Mouse (Mus musculus) forelimb bud, embryonic 11.5 days (tissue): Measurements from ENCODE around the gene Dnajc7.
A peak's percentile ranks its signal among the peaks of the same experiment; 100 is the strongest.

Experiments used
- DNase-seq: peaks from one replicate; pipeline ENCODE4 v3.0.0-alpha.2; 2012; ENCODE audit warnings: low read depth, low spot score

The Dnajc7 gene

DNA sequence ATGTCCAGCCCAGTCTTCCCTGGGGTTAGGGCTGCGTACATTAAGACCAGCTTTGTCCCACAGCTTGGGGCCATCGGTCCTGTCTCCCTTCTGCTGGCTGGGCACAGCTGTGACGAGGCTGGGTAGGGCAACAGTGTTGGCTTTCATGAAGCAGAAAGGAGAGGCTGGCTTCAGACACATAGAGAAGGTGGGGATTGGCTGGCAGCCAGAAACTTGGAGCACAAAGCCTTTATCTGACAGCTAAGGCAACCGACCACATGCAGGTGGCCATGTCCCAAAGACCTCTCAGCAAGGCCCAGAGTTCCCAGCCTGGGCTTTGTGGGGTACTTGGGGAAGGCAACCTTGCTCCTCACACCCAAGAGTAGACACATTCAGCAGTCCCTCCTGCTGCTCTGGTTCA, 38.2 kb downstream of the Dnajc7 start:
- no peak for DNase-seq

DNA sequence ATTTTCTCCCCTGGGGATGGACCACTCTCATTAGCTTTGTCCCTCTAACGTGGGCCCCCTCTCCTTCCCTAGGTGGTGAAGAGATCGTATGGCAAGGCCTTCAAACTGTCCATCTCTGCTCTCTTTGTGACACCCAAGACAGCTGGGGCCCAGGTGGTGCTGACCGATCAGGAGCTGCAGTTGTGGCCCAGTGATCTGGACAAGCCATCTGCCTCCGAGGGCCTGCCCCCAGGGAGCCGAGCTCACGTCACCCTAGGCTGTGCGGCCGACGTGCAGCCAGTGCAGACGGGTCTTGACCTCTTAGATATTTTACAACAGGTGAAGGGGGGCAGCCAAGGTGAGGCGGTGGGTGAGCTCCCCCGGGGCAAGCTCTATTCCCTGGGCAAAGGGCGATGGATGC, 39.7 kb downstream of the Dnajc7 start:
- no peak for DNase-seq

DNA sequence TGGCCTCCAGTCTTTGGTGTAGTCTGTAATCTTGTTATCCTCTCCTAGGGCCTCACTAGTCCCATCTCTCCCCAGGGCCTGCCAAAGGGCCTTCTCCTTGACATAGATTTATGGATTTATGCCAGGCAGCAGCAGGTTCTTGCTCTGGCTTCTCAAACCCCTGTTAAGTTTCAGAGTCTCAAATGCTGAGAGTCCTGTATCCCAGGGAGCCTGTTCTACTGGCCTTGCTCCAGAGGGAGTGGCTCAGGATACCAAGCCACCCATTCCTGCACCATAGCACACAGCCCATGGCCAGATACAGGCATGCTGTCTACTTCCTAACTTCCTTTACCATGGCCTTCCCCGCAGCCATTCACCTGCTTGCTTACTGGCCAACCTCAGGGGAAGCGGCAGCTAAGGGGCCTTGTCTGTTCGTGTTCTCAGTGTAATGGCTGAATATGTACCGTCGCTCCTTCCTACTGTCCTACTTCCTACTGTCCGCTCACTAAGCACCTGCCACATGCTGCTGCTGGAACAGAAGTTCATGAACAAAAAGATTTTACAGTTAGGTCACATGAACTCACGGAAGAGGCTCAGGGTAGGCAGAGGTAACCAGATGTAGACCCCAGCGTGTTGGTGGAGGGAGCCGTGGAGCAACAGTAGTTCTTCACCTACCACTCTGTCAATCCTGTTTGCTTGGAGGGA, 40.7 kb downstream of the Dnajc7 start:
- no peak for DNase-seq

DNA sequence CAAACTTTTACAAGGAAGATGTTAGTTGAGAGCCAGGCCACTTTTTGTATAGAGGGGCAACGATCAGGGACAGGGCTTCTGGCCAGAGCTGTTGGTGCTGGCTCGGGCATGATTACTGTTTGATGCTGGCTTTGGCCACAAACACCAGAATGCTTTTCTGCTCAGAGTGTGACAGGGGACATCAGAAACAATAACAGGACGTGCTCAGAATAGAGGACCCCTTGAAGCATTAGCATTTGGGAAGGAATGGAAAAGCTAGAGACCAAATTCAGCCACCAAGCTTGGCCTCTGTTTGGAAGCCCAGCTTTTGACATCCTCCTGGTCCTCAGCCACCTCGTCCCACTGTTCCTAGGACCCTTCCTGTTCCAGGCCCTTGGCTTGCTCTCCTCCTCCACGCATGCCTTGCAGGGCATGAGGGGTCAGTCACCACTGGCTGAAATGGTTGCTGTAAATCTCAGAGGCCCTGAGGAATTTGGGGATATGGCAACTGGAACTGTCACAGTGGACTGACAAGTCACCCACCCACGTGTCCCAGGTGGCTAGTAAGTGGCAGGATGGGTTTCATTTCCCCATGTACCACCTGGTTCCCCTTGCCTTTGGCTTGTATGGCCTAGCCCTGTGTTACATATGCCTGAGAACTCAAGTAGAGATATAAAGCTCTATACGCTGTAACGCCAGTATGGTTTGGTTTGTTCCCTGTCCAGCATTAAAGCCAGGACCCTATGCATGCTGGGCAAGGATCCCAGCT, 41.9 kb downstream of the Dnajc7 start:
- no peak for DNase-seq

DNA sequence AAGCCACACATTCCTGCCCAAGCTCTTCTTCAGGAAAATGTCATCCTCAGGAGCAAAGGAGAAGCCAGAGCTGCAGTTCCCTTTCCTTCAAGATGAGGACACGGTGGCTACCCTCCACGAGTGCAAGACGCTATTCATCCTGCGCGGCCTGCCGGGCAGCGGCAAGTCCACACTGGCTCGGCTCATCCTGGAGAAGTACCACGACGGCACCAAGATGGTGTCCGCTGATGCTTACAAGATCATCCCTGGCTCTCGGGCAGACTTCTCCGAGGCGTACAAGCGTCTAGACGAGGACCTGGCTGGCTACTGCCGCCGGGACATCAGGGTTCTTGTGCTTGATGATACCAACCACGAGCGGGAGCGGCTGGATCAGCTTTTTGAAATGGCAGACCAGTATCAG, 43.7 kb downstream of the Dnajc7 start:
- DNase-seq, result no peak

DNA sequence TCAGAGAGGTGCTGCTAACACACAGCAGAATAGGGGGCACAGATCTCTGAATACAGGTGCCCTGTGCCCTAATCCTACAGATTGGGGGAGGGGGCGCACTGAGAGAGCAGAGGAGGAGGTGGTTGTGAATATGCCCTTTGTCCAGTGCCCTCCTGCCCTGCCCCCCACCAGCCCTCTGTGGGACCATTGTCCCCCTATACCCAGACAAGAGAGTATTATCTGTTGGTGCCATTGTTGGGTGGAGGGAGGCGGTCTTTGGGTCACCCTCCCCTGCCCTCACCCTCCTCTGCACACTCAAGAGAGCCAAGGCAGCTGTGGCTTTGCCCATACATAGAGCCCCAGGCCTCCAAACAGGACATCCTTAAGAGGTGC, 44.5 kb downstream of the Dnajc7 start:
- no peak for DNase-seq

DNA sequence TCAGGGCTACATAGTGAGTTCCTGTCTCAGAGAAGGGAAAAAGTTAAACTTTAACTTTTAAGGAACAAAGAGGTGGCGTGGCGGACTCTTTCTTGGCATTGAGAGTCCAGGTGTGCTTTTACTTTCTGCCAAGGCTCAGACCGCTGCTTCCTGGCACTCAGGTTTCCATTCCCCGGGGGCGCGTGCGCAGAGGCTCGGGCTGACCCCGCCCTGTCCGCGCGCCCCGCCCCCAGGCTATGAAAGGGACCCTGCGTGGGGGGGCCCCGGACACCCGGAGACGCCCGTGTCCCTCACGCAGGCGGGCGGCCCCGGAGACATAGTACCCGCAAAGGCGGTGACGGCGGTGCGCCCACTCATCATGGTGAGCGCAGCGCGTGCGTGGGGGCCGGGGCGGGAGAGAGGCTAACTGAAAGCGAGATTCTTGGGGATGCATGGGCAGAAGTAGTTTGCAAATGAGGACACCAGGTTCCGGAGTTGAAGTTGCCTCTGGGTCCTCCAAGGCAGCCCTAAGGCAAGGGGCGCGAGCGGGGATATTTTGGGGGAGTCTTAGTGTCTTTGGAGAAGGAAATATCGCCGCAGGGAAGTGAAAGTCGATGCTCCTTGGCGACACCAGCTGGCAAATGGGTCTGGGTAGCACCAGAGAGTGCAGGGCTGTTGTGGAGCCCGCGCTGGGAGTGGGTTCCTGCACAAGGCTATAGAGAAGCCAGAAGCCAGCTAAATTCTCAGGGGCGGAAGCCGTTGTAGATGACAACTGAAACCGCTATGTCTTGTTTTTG, 45.1 kb downstream of the Dnajc7 start, which contains the start of gene Cnp:
Gene Cnp, plus strand, starts transcription at position 197 of the 776 bp plus-strand sequence.
- DNase-seq, result peak; percentile 47

DNA sequence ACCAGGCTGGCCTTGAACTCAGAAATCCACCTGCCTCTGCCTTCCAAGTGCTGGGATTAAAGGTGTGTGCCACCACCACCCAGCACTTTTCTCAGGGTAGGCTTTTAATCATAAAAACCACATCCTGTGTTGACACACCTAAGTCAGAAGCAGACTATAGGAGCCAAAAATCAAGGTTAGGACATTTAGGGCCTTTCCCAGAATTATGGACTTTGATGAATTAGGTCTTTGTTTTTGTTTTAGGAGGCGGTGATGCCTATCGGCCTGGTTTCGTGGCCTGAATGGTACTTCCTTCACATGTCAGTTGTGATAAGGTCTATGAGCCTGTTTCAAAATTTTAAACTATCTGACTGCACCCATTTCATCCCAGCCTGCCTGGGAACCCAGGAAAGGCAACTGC, 45.8 kb downstream of the Dnajc7 start:
- no peak for DNase-seq

DNA sequence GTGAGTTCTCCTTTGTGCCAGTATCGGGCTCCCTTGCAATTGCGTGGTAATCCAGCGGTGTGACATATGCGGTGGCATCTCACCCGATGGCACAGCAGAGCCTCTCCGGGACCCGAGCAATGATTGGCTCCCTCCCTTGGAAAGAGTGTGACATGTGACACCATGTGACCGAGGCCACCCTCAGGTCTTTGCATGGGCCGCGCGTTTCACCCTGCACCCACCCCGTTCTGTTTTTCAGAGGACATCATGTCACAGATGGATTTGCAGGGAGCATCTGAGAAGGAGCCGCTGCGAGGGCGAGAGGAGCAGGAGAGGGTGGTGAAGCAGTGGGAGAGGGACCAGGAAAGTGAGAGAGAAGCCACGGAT, 48.8 kb downstream of the Dnajc7 start:
- DNase-seq, result no peak

DNA sequence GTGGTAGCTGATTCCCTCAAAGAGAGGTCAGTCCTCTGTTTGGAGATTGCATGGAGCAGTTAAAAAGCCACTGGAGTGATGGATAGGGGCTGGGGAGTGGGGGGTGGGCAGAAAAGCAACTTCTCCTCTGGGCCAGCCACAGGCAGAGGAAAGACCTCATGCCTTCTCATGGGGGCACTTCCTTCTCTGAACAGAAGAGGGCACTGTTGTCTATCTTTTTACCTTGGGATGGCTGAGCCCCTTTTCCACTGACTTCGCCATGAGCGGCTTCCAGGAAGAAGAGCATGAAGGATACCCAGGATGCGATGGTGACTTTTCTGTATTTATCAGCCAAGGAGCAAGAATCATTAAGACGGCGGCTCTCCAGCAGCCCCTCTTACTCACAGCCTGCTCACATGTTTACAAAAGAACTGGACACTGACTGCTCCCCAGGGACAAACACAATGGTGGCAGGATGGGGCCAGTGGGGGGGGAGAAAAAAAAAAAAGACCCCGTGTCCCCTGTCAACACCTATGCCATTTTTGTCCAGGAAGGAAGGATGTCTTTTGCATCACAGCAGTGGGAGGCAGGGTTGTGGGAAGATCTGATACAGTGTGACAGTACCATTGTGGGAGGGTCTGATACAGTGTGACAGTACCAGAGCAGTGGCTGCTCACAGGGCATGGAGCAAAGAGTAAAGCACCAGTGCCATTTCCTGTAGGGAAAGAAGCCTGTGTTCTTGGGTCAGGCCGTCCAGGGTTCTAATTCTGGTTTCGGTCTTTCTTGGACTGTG, 49.4 kb downstream of the Dnajc7 start:
- peak; percentile 83 for DNase-seq

DNA sequence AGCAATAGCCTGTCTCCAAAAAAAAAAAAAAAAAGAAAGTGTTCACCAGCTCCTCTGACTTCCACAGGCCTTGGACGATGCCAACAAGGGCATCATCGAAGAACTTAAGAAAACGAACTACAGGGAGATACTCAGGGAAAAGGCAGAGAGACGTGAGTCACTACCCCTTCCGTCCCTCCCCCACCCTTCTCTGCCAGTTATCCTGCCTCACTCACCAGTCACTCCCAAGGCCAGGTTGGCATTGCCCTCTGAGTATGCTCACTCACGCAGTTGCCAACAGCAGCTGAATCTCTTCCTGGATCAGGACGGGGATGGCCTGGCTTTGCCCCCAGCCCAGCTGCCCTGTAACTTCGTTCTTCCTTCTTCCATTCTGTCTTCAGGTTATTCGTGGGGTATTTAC, 50.2 kb downstream of the Dnajc7 start:
- DNase-seq, result no peak

DNA sequence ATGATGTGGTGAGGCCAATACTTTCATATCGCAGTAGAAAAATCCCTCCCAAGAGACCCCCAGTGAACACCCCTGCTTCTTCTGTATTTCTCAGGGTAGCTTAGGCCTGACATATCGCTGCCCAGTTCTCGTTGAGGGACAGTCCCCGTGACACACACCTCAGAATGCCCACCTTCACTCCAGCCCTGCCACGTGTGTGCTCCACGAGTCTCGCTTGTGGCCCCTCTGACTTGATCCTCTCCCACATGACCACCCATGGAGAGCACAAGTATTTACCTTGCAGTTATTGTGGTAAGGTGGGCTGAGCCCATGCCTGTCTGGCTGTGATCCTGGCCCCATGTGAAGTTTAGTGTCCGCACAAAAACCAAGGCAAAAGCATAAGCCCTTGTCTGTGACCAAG, 51.3 kb downstream of the Dnajc7 start:
- no peak for DNase-seq

DNA sequence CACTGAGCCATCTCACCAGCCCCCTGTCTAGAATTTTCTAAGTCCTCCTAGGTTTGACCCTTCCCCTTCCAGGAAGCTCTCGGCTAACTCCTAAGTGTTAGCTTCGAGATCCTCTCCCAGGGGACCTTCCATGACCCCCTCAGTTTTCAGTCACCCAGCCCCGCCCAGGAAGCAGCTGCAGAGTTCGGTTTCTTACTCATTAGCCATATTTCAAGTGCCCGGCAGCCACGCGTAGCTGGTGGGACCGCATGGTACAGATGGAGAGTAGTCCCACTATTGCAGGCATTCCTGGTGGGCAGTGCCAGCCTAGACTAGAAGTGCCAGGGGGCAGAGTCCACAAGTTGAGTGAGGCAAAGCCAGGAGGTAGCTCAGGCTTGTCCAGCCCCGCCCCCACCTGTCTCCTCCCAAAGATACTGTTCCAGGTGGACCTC, 52.1 kb downstream of the Dnajc7 start:
- DNase-seq, result no peak

DNA sequence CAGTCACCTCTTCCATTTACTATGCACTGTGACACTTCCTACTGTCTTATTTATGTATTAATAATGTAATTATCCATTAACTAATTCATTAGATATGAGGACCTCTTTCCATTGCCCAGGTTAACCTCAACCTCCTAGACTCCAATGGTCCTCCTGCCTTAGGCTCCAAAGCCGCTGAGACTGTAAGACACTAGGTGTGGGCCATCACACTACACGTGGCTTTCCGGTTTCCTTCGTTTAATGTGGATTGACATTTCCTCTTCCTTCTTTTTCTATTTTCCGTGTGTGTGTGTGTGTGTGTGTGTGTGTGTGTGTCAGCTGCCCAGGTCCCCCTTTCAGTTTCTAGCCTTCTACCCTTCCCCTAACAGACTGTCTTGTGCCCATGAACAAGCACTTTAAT, 52.7 kb downstream of the Dnajc7 start:
- DNase-seq, result no peak

DNA sequence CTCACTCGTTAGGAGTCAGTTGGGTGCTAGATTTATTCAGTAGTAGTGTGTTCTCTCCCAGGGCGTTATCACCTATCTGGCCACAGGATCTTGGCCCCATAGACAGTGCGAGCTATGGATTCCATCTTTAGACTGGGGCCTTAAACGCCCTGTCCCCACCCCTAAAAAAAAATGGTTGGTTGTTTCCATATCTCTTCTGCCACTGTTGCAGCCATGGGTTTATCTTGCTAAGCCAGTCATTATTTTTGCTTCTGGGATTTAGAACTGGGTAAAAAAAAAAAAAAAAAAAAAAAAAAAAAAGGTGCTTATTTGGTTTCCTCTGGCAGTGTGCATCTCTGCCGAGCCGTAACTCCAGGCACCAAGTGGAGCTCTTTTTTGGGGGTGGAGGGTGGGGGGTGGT, 55.3 kb downstream of the Dnajc7 start:
- DNase-seq, result no peak

DNA sequence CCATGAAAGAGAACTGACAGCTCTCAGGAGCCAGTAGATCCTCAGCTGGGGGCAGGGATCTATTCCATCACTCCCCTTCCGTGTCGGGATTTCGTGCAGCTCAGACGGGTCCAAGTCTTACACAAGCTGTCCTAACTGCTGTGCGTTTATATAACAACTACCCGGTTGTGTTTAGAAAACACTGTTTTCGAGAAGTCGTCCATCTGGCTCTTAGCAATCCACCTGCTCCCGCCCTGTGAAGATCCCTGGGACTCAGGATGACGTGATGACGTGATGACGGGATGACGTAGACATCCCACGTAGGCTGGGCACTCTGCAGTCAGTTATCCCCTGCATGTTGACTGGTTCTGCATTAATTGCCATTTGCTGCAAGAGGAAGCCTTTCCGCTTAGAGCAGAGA, 55.7 kb downstream of the Dnajc7 start:
- DNase-seq, result no peak

DNA sequence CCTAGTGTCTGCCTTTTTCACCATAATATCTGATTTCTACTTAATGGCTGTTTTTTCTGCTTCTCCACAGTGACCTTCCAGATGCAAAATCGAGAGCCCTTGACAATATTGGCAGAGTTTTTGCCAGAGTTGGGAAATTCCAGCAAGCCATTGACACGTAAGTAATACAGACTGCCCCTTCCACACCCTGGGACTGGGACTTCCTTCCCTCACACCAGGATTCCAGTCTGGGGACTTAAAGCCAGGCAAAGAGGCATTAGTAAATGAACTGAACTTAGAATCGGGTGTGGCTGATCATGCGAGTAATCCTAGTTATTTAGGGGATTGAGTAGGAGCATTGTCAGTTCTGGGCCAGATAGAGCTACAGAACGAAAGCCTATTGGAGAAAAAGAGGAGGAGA, 58.2 kb downstream of the Dnajc7 start:
- DNase-seq, result no peak

DNA sequence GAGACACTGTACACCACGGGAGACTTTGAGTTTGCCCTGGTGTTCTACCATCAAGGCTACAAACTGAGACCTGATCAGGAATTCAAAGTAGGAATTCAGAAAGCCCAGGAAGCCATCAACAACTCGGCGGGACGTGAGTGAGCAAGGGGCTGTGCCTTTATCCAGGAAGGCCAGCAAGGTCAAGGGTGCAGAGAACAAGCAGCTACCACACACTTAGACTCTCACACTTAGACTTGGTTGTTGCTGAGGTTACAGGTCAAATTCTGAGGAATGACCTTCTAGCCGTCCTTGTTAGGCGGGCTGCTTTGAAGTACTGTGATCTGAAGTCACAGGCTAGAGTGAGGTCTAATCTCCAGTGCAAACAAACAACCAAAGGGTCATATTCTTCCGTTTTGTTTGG, 60.5 kb downstream of the Dnajc7 start:
- no peak for DNase-seq

DNA sequence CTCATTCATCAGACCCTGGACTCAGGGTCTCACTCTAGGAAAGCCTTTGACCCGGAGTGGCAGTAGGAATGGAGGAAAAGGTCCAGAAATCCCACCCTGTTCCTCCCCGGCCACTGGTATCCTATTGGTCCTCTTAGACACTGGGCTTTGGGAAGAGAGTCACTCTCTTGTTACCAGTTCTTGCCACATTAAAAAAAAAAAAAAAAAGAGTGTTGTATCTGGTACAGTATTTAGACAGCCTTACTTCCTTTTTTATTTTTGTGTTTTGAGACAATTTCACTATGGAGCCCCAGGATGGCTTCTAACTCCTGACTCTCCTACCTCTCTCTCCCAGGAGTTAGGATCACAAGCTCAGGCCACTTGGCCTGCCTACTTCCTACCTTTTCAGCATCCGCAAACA, 62.4 kb downstream of the Dnajc7 start:
- DNase-seq, result no peak

DNA sequence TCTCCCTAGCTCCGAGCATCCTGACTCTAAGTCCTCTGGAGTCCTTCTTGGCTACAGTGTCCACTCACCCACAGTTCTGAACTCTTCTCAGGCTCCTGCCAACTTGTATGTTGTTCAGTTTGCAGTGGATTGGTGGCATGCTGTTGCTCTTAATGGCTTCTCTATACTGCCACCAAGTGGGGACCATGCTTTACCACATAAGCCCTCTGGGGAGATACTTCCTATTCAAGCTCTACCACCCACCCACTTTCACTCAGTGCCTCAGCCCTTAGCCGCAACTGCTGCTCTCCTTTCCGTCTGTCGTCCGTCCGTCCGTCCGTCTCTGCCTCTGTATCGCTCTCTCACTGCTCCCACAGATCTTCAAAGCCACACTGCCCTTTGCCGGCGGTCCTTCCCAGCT, 64.4 kb downstream of the Dnajc7 start:
- DNase-seq, result peak; percentile 53

DNA sequence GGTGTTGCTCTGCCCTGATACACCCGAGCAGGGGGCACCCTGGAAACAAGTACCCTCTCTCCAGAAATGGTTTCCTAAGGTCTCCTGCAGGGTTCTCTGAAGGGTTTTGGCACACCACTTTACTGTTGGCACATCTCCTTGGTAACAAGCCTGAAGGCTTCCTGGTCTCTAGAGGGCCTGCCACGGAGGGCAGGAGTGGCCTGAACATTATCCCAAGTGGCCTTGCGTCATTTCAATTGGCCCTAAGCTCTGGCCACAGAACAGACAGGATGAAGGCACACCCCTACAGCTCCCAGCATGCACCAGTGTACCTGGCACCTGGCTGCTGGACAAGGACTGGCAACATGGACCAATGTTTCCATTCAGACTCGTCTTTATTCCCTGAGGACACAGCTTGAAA, 67.1 kb downstream of the Dnajc7 start:
- no peak for DNase-seq

DNA sequence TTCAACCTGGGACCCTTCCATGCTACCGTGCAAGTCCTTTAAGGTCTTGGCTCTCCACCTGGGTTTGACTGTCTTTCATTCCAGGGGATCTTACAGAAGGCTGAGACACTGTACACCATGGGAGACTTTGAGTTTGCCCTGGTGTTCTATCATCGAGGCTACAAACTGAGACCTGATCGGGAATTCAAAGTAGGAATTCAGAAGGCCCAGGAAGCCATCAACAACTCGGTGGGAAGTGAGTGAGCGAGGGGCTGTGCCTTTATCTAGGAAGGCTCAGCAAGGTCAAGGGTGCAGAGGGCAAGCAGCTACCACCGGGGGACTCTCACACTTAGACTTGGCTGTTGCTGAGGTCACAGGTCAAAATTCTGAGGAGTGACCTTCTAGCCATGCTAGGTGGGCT, 69.9 kb downstream of the Dnajc7 start:
- no peak for DNase-seq
